Mouse (Mus musculus) olfactory bulb, adult 2 months (tissue): ENCODE results near the gene Fabp1.

Experiments used
- CTCF ChIP-seq: fragments of 200-500 bp; IDR thresholded peaks from 2 replicates; pipeline ENCODE4 v1.5.1; 2012; ENCODE audit warnings: low read depth, mild to moderate bottlenecking, low read length, moderate library complexity; ENCODE audit not compliant: insufficient read depth
- POLR2A ChIP-seq: fragments of 200-500 bp; IDR thresholded peaks from 2 replicates; pipeline ENCODE4 v1.6.1; 2012; ENCODE audit warnings: mild to moderate bottlenecking, low read depth, low read length, moderate library complexity; ENCODE audit not compliant: insufficient read depth

DNA sequence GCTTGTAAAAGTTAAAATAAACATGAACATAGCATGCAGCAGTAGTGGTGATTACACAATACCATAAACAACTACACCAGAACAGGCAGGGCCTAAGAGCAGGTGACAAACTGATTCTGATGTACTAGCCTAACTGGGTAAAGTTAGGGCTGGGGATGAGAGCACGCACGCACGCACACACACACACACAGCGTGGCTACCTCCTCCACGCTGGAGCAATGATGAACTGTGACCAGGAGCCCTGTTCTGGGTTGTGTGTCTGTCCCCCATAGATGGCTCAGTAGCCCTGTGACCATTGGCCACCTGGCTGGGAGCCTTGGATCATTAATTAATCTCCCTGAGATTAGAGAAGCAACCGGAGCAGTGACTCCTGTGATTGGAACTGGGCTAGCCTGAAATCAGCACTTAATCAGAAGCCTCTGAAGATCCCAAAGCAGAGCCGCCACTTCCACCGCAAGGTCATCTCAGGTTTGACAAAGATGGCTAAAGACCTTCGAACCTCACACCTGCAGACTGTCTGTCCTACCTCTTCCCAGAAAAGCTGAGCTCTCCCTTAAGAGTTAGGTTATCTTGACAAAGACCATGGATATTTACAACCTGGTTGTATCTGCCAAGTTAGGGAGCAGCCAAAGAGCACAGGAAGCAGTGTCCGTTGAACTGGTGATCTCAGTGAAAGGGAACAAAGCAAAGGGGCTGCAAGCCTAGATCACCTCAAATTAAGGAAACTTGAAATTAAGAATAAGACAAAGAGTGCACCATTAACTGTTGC is 26.6 kb upstream of the Fabp1 start:
- TF ChIP-seq CTCF (no peak), POLR2A (no peak)
